Mouse (Mus musculus) embryo, embryonic 11 days (tissue): ENCODE measurements around the gene Dlgap4.

Experiments used
- DNase-seq: peaks from one replicate; pipeline ENCODE4 v3.0.0-alpha.2; 2015

The Dlgap4 gene

DNA sequence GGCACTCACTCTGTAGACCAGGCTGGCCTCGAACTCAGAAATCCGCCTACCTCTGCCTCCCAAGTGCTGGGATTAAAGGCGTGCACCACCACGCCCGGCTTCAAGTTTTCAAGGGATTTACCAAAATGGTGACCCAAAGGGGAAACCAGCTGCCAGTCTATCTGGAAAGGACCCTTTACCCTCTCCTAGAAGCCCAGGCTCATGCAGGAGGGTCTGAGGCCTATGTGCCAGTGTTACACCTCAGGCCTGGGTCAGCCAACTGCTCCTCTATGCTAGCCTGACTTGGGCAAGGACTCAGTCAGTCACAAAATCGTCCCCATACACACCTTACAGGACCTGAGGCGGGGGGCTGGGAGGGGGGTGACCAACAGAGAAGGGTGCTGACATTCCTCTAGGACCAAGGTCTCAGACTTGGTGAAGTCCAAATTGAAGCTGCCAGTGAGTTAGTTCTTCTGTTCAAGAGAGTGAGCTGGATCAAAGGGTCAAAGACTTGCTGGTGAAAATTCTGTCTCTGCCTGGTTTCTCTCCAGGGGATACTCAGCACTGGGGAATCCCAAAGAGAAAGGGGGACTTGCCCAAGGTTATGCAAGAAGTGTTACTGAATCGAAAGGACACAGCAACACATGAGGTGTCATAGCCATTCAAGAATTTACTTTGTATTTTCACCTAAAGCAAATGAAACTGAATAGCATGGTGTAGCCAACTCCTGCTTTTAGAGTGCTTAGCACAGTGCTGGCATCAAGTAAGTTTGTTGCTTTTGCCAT lies 106.2 kb downstream of the Dlgap4 start:
- no peak for DNase-seq

DNA sequence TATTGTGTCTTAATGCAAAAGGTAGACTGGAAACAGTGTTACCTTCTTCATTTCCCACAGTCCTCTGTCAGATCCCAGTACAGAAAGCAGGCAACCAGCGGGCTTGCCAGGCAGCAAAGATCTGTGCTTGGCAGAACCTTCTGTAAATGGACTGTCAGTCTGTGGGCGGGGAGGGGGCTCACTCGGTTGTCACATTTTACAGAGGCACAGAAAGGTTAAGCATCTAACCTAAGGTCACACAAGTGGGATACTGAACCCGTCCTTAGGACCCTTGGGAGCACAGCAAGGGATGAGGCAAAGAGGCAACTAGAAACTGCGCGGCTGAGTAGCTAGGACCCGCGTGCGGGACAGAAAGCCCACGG lies 106.8 kb downstream of the Dlgap4 start:
- no peak for DNase-seq

DNA sequence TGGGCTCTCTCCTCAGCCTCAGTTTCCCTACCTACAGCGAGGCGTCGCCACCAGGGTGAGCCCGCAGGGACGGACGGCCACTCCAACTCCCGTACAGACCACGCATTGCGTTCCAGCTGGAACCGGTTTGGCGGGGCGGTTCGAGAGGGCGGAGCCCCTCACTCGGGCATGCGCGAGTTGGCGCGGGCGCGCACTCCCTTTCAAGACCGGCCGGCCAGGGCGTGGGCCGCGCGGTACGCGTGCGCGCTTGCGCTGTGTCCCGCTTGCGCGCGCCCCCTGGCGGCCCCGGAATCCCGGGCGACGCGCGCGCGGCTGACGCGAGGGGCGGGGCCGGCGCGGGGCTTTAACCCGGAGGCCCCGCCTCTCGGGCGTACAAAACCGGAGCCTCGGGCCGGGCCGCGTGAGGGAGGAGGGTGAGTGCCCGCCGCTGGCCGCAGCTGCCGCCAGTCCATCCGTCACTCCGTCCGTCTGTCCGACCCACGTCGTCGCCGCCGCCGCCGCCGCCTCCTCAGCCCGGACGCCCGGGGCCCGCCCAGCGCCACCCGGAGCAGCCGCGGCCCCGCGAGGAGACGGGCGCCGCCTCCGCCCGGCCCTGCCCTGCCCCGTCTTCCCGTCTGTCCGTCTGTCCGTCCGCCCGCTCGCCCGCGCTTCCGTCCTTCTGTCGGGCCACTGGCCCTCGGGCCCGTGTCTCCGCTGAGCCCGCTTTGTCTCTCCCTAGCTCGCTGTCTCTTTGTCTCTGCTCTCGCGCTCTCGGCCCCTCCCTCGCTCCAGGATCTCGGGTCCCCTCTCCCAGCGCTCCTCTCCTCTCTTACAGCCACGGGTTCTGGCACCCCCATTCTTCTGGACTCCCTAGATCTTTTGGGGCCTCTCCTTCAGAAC lies 107.4 kb downstream of the Dlgap4 start:
- peak; percentile 98 for DNase-seq

DNA sequence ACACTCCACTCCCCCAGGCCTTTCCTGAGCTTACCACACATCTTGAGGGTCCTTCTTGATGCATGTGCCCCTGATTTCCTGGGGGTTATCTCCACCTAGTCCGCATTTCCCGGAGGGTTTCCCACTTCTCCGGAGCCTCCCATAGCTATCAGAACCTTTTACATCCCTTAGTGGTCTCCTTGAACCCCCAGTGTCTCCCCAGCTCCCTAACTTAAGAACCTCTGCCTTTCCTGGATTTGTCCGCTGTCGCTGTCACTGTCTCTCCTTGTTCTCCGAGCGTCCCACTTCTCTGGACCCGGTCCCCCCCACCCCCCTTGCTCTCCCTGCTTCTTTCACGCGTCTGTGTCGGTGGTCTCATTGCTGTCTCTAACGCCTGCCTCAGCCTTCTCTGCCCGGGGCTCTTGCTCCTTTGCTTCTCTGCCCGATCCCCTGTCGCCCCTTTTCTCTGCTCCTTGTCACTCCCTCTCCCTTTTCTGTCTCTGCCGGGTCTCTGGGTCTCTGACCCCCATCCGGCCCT lies 108.1 kb downstream of the Dlgap4 start:
- no peak for DNase-seq

DNA sequence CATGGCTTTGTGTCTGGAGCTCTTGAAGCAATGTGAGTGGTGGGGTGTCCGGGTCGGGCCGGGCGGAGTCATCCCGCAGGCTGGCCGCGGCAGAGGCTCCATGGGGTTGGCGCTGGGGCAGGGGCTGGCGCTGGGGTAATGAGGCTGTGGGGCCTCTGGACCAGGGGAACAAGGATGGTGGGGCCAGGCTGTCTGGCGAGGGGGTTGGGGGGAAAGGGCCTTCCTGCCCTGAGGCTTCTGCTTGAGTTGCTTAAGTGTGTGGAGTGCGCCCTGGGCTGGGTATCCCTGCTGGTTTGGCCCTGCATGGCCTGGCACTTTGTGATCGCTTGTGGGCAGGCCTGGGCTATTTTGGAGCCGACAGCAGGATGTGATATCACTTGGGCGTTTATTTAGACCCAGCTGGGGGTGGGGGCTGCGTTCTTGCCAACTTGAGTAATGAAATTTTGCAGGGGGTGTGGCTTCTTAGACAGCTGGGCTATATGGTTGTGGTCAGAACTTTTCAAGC lies 108.6 kb downstream of the Dlgap4 start:
- peak; percentile 69 for DNase-seq

- no peak for DNase-seq
These were observed 109.2 kb downstream of the Dlgap4 start for GRCm38 (mm10) chr2:156722752-156723151.

DNA sequence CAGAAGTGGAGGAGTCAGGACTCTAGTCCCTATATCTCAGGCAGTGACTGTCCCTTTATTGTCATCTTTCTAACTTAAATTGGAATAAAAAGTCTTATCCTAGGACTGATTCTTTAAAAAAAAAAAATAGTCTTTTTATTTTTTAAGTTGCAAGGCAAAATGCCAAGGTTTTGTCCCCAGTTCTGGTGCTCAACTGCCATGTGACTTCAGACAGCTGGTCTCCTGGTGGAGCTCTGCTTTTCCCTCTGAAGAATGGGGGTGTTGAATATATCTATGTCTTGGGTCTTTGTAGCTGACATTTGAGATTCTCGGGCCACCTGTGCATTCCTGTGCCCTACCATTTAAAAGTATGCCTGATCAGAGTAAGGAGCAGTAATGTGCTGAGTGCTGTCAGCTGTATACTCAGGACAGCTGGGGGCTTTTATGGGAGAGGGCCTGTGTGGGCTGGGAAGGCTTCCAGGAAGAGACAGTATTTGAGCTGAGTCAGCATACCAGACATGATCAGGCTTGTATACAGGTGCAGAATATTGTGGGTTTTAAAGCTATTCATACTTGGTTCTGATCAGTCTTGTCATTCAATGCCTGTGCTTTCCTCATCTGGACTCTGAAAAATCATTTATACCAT lies 110.5 kb downstream of the Dlgap4 start:
- no peak for DNase-seq

- DNase-seq = no peak
These were observed 111.4 kb downstream of the Dlgap4 start for GRCm38 (mm10) chr2:156724871-156725270.

DNA sequence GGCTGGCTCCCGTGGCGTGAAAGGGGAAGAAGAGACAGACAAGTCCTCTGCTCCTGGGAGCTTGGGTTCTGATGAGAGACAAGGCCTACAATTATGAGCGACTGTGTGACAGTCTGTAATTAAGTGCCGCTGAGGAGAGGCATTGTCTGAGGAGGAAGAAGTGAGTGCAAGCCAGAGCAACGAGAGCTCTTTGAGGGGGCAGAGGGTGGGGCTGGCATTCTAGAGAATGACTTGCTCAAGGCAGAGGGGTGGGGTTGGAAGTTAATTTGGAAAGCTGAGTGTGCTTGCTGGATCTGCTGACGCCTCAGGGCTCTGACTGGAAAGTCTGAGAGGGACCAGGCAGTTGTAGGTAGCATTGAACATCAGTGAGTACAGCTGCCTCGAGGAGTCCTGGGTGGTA lies 112.8 kb downstream of the Dlgap4 start:
- peak; percentile 34 for DNase-seq

- no peak for DNase-seq
These were observed 113.4 kb downstream of the Dlgap4 start for GRCm38 (mm10) chr2:156726878-156727277.

DNA sequence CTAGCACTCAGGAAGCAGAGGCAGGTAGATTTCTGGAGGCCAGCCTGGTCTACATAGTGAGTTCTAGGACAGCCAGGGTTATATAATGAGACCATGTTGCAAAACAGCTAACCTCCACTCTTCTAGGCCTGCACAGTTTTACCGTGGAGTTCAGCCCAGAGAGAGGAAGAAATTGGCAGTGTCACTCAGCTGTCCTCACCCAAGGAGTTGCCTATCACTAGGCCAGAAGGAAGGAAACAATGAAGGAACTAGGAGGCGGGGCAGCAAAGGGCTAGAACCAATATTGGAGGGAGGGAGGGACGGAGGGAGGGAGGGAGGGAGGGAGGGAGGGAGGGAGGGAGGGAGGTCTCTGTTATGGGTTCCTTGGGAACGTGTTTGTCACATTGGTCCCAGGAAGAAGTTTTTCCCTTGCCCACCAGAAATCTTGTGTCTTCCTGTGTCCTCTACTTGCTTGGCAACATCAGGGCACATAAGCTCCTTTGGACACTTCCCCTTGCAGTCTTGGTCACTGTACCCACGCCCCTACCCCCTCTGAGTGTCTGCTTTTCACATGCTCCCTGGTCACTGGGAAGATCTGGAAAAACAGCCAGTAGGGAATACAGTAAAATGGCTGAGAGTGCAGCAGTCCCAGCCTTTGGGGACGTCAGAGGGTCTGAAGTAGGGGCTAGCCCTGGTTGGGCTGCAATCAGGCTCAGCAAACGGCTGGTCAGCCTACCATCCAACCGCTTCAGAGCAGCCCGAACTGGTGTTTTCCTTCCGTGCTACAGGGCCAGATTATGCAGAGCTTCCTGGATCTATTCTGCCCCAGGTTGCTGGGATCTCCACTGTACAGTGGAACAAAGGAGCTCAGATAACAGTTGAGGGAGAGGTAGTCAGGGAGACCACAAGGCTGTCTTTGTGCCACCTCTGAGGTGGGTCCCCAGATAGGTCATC lies 116.3 kb downstream of the Dlgap4 start:
- no peak for DNase-seq

DNA sequence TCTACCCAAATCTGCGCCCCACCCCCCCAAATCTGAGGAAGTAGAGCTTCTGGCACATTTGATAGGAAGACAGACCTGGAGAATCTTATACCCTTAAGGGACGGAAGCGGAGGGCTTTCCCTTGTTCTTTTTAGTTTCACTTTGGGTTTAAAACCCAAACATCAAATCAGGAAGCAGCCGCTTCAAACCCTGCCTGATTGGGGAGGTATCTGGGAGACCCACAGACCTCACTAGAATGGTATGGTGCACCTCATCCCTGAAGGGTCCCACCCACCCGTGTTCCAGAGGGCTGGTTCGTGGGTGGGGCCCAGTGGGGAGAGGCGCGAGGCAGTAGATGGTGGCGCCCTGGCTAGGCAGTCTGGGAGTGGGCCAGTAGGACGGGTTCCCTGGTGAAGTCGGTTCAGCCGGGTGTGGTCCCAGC lies 117.0 kb downstream of the Dlgap4 start:
- no peak for DNase-seq

DNA sequence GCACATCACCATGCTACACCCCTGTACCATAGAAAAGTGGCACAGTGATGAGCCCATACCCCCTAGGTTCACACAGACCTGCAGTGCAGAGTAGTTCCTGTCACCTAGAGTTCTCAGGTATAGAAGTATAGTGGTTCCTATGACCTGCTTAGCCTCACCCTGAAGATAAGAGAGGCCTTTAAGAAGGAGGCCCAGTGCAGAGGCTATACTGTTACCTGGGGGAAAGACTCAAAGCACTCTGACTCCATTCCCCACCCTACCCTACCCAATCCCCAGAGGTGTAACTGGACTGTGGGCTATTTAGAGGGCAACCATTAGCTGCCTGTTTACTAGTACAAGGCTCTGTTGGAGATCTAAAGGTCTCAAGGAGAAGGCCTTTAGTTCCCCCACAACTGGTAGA lies 118.1 kb downstream of the Dlgap4 start:
- DNase-seq = no peak

- DNase-seq = no peak
These were observed 118.6 kb downstream of the Dlgap4 start for GRCm38 (mm10) chr2:156732109-156732508.

GRCm38 (mm10) chr2:156735761-156736335 lies 122.3 kb downstream of the Dlgap4 start:
- no peak for DNase-seq

DNA sequence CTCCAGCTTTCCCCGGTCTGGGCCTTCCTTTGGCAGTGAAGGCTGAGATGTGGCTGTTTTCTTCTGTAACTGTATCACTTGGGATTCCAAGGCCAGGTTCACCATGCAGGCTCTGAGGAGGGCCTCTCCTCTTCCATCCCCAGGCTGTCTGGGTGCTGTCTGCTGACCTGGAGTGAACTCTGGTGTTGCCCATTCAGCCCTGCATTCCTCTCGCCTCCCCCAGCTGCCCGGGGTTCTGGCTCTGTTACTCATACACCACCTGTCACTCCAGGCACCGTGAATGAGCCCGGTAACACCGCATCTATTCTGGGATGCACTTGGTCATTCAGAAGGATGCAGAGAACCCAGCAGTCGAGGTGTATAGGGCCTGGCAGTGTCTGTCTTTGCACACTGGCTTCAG lies 123.3 kb downstream of the Dlgap4 start:
- no peak for DNase-seq

DNA sequence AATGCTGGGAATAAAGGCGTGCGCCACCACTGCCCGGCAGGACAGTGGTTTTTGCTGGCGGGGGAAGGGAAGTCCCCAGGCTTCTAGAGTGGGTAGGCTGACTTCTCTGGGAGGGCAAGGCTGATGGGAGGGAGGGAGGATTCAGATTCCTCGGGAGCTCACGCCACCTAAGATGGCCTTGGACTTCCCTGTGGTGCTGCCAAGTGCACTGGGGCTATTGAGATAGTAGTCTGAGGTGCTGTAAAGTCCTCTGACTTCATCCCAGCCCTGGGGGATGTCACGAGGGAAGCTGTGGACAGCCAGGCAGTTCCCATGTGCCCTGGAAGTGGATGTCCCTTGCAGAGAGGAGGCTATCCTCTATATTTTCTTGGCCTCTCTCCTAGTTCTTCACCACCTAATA lies 124.5 kb downstream of the Dlgap4 start:
- no peak for DNase-seq

DNA sequence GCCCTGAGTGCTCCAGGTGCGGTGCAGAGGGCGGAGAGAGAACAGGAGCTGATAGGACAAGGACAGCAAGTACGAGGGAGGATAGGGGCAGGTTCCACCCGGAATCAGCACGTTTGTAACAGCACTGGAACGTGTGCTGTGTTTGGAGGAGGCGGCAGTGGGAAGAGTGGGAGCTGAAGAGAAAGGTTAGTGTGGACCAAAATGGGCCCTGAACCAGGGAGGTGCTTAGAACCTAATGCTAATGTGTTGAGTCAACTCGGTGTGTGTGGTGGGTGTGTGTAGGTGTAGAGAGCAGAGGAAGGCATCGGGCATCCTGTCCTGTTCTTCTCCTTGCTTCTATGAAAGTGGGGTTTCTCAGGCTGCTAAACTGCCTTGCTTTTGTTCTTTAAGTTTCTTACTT lies 127.8 kb downstream of the Dlgap4 start:
- DNase-seq = no peak

GRCm38 (mm10) chr2:156741998-156742397 lies 128.5 kb downstream of the Dlgap4 start:
- no peak for DNase-seq

GRCm38 (mm10) chr2:156743248-156743647 lies 129.7 kb downstream of the Dlgap4 start:
- no peak for DNase-seq

DNA sequence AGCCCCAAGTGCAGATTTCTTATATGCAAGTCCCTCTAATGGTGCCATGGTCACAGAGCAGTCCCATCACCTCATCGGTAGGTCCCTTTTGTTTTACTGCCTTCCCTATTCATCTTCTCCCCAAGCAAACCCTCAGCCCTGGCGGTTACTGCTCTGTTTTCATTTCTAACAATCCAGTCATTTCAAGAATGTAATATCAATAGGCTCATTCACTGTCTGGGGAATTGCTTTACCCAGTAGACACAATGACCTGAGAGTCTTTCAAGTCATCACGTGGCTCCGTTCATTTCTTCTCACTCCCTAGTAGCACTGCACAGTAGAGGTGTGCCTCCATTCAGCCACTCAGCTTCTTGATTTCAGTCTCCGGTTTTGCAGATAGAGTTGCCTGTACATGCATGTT lies 130.9 kb downstream of the Dlgap4 start:
- DNase-seq = no peak

- no peak for DNase-seq
These were observed 133.8 kb downstream of the Dlgap4 start for GRCm38 (mm10) chr2:156747315-156747714.
